Mouse (Mus musculus) c-Kit-positive CD71-positive TER-119-negative erythroid progenitor cells, embryonic 14.5 days (primary cell): ENCODE measurements around the gene Themis3.

Experiments used
- DNase-seq: peaks from one replicate; pipeline ENCODE4 v3.0.0-alpha.2; 2013; ENCODE audit warnings: low read depth

Themis3 gene

GRCm38 (mm10) chr17:66594435-66594834 is at the start of gene Themis3:
TSS of gene Themis3 (minus strand) at chr17:66594621.
- no peak for DNase-seq

DNA sequence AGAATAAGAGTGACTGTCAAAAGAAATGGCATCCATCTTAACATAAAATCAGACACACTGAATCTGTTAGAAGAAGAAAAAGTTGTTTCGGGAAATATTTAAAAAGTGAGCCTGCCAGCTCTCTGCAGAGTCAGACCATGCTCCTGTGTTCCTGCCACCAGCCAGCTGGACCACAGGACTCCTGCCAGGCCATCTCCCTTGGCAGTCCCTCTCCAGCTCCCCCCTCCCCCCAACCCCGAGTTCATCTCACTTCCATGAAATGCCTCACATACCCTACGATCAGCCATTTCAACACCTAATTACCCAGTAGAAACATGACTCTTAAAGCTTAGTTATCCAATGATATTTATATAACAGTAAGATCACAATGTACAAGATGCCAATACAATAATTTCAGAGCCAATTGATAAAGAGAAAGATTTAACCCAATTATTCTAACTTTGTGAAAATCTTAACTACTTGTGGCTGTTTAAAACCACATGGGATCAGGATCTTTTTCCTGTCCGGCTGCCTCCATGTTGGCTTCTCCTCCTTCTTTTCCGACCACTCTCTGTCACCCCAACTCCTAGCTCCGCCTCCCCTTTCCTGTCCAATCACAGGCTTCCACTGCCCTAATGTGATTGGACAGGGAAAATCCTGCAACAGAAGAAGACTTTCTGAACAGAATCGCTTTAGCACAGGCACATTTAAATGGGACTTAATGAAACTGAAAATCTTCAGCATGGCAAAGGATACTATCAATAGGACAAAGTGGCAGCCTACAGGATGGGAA is 43.7 kb upstream of the Themis3 start:
- no peak for DNase-seq

- DNase-seq = no peak
Measured at GRCm38 (mm10) chr17:66619996-66620656, 25.7 kb upstream of the Themis3 start.

GRCm38 (mm10) chr17:66619255-66619826 is 24.9 kb upstream of the Themis3 start:
- no peak for DNase-seq

GRCm38 (mm10) chr17:66610032-66610431 is 15.6 kb upstream of the Themis3 start:
- DNase-seq = no peak

- DNase-seq = no peak
Measured at GRCm38 (mm10) chr17:66604931-66605330, 10.5 kb upstream of the Themis3 start.

GRCm38 (mm10) chr17:66601171-66601570 is 6.8 kb upstream of the Themis3 start:
- no peak for DNase-seq

GRCm38 (mm10) chr17:66595867-66596266 is 1.4 kb upstream of the Themis3 start:
- DNase-seq = no peak

DNA sequence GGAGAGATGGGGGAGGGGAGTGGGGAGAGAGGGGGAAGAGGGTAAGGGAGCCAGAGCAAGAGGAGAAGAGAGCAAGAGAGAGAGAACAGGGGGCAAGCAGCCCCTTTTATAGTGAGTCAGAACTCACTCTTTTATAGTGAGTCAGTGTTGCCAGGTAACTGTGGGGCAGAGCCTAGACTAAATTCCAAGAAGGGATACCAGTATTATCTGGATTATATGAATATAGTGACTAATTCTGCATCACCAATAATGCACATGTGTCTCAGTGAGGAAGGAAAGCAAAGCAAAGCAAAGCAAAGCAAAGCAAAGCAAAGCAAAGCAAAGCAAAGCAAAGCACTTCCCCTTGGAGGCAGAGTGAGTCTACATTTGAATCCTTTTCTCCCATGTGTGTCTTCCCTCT is 835 bp upstream of the Themis3 start:
- no peak for DNase-seq

DNA sequence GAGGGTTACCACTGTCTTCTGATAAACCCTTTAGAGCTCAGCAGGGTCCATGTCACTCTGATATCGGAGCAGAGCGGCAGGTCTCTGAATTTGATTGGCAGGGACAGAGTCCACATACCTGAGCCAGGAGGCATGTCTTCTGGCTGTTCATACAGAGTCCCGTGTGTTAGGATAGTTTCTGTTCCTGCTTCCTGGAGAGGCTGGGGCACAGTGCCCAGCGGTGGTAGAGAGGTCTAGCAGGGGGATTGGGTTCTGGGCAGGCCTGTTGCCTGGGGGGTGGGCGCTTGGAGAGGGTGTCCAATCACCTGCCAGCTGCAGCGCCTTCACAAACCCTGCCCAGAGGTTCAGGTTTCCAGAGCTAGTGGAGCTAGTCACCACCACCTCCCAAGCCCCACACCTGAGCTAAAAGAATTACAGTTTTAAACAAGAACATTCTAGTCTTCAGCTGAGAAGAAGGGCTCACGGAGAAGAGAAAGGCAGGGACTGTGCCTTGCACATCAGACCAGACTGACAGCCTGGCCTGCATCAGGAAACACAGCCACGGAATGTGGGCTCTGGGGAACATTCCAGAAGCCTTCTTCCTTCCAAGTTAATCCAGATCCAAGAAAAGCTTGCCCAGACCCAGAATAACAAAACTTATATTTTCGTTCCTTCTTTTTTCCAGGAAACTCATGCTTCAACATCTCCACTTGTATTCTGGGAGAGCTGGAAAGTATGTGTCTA is 3.9 kb downstream of the Themis3 start:
- DNase-seq = no peak

- no peak for DNase-seq
Measured at GRCm38 (mm10) chr17:66589864-66590263, 4.6 kb downstream of the Themis3 start.

GRCm38 (mm10) chr17:66586741-66587140 is 7.7 kb downstream of the Themis3 start:
- no peak for DNase-seq

GRCm38 (mm10) chr17:66586078-66586477 is 8.3 kb downstream of the Themis3 start:
- no peak for DNase-seq

- no peak for DNase-seq
Measured at GRCm38 (mm10) chr17:66580990-66581389, 13.4 kb downstream of the Themis3 start.

DNA sequence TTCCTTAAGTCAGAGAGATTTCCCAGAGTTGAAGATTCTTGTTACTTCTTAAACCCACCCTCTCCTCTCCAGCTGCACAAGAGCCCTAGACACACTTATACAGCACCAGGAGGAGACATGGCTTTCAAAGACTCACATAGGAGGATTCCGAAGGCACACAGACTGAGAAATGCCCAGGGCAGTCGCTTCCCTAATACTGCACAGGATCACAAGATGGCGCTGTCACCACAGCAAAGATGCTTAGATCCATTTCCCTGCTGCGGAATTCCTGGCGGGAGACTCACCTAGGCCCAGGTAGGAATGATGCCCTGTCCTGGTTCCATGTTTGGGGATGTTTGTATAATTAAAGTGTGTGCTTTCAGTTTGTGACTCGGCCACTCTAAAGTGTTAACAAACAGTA is 16.4 kb downstream of the Themis3 start:
- no peak for DNase-seq

DNA sequence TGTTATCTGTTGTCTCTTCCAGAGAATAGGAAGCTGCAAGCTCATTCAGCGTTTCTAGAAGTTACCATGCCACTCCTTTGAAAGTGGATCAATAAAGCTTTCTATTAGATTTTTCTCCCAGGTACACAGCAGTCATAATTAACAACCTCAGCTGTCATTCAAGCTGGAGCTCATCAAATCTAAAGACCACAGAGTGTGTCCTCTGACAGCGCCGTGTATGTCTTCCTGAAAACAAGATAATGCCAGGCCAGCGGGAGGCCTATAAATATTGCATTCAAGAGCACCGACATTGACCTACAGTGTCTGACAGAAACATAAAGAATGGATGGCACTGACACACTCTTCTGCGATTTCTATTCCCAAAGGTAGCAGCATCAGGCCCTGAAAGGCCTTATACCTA is 16.9 kb downstream of the Themis3 start:
- DNase-seq = no peak

DNA sequence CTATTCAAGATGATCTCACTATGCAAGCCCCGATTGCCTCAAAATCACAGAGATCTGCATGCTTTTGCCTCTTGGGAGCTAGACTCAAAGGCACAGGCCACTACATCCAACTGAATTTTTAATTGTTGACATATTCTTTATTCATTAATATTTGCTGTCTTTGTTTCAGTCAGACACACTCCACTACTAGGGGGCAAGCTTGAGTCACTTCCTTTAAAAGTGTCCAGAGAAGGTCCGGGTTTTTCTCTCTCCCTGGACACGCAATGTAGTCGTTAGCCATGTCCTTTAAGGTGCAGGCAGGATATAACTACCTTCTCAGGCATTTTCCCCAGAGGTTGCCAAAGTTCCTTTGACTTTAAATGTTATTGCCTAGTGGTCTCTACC is 21.8 kb downstream of the Themis3 start:
- no peak for DNase-seq

- DNase-seq = no peak
Measured at GRCm38 (mm10) chr17:66571860-66572676, 22.4 kb downstream of the Themis3 start.

DNA sequence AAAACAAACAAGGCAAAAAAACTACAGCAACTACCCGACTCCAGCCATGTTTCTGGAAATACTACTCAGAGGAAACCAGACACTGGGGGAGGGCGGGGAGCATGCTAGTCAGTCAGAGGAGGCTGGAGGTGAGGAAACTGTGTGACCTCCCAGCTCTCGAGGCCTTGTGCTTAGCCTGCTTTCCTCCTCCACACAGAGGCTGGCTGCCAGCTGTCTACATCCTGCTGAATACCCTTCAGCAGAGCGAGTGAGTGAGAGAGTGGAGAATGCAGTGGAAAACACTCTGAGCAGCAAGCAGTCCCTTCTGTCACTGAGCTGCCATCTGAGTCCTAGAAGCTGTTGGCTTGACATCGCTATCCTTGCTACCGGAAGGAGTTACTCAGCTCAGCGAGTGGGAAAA is 30.2 kb downstream of the Themis3 start:
- no peak for DNase-seq

DNA sequence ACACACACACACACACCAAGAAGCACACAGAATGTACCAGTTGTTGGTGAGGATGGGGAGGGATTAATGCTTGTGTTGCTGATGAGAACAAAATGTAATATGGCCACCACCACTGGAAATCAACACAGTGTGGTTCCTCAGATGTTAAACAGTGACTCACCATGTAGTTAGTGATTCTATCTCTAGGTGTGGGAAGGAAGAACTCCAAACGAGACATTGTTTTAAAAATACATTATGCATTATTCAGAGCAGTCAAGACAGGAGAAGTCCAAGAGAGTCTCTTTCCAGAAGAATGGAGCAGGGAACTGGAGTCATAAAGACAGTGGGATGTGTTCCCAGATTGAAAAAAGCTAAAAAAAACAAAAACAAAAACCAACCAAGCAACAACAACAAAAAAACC is 30.9 kb downstream of the Themis3 start:
- no peak for DNase-seq

- no peak for DNase-seq
Measured at GRCm38 (mm10) chr17:66561380-66561779, 33.0 kb downstream of the Themis3 start.
